Mouse (Mus musculus) midbrain, embryonic 13.5 days (tissue): ENCODE results near the gene Cxcl14. TPM values are rescaled to one million over a fixed set of nuclear protein-coding genes. Genes with fewer than 3 reads are reported as not detected.
A peak's percentile ranks its signal among the peaks of the same experiment; 100 is the strongest.

Source experiments
- ATAC-seq: fragments of 200-750 bp; cut with Nextera tagmentation; 2 replicates; pipeline ENCODE4 v1.8.0; 2017; ENCODE audit warnings: mild to moderate bottlenecking, moderate TSS enrichment, moderate library complexity
- H3K27ac ChIP-seq: fragments of 300-500 bp; sonication (generic); 2 replicates; pipeline ENCODE4 v1.5.1; 2015; ENCODE audit warnings: inconsistent platforms, mild to moderate bottlenecking, moderate library complexity
- H3K27me3 ChIP-seq: fragments of 300-500 bp; sonication (generic); 2 replicates; pipeline ENCODE4 v1.6.1; 2015; ENCODE audit warnings: mild to moderate bottlenecking, inconsistent platforms
- H3K36me3 ChIP-seq: fragments of 300-500 bp; sonication (generic); 2 replicates; pipeline ENCODE4 v1.6.1; 2015; ENCODE audit warnings: mild to moderate bottlenecking, inconsistent platforms
- H3K4me1 ChIP-seq: fragments of 300-500 bp; sonication (generic); replicated peaks from 2 replicates; pipeline ENCODE4 v1.6.1; 2015; ENCODE audit warnings: inconsistent platforms
- H3K4me2 ChIP-seq: fragments of 300-500 bp; sonication (generic); replicated peaks from 2 replicates; pipeline ENCODE4 v1.6.1; 2015; ENCODE audit warnings: moderate library complexity, mild to moderate bottlenecking, inconsistent platforms
- H3K4me3 ChIP-seq: fragments of 300-500 bp; sonication (generic); replicated peaks from 2 replicates; pipeline ENCODE4 v1.5.1; 2015; ENCODE audit warnings: mild to moderate bottlenecking, inconsistent platforms
- H3K9ac ChIP-seq: fragments of 300-500 bp; sonication (generic); replicated peaks from 2 replicates; pipeline ENCODE4 v1.6.1; 2015; ENCODE audit warnings: mild to moderate bottlenecking, inconsistent platforms
- H3K9me3 ChIP-seq: fragments of 300-500 bp; sonication (generic); 2 replicates; pipeline ENCODE4 v1.6.1; 2016; ENCODE audit warnings: mild to moderate bottlenecking, inconsistent platforms
- WGBS: fragments of 180-500 bp; shearing (Covaris S2); methylation state at CpG from one replicate; pipeline ENCODE4 v1.1.7; 2015; 5-methylcytosine and 5-hydroxymethylcytosine counted together
- polyA plus RNA-seq: library from polyadenylated mRNA; unstranded; fragments of >200 nt; fragmentation: Nextera tagmentation; extraction: Ambion mirVana; gene quantifications from 2 replicates; pipeline ENCODE4 v1.2.1, GENCODE M21; 2015

Cxcl14 gene
- polyA plus RNA-seq, 1 experiment from 2014 or later, result 7.4 TPM

- ATAC-seq, result no peak
- no peak overlapping the region for H3K27ac ChIP-seq
- no peaks in the 10 kb centered on the region for H3K9me3 ChIP-seq
- H3K4me2 ChIP-seq, result no peak overlapping the region
- no peak overlapping the region for H3K9ac ChIP-seq
- H3K36me3 ChIP-seq, result no peaks in the 10 kb centered on the region
- H3K27me3 ChIP-seq, result peaks cover 22% of the 10 kb centered on the region
- peaks cover 30% of the 10 kb centered on the region for H3K4me1 ChIP-seq
- no peak overlapping the region for H3K4me3 ChIP-seq
- WGBS, result 87% methylated on average over 6 of the region's 6 CpGs
Observed at GRCm38 (mm10) chr13:56329165-56329564, 32.8 kb upstream of the Cxcl14 start.

- H3K9me3 ChIP-seq, result no peaks in the 10 kb centered on the region
- no peak for ATAC-seq
- H3K9ac ChIP-seq, result no peak overlapping the region
- no peaks in the 10 kb centered on the region for H3K36me3 ChIP-seq
- 33% methylated on average over 6 of the region's 6 CpGs for WGBS
- H3K4me1 ChIP-seq, result peaks cover 30% of the 10 kb centered on the region
- no peak overlapping the region for H3K4me2 ChIP-seq
- H3K27ac ChIP-seq, result no peak overlapping the region
- H3K27me3 ChIP-seq, result peaks cover 20% of the 10 kb centered on the region
- no peak overlapping the region for H3K4me3 ChIP-seq
Observed at GRCm38 (mm10) chr13:56327779-56328178, 31.4 kb upstream of the Cxcl14 start.

GRCm38 (mm10) chr13:56321635-56322034, 25.3 kb upstream of the Cxcl14 start:
- WGBS, result 72% methylated on average over 7 of the region's 7 CpGs
- ATAC-seq, result no peak

GRCm38 (mm10) chr13:56316930-56317329, 20.6 kb upstream of the Cxcl14 start:
- WGBS, result 66% methylated on average over 4 of the region's 4 CpGs
- no peak overlapping the region for H3K4me3 ChIP-seq
- ATAC-seq, result no peak

More at GRCm38 (mm10) chr13:56321635-56322034, 25.3 kb upstream of the Cxcl14 start:
- no peak overlapping the region for H3K4me2 ChIP-seq
- H3K36me3 ChIP-seq, result no peaks in the 10 kb centered on the region
- H3K27ac ChIP-seq, result no peak overlapping the region
- no peak overlapping the region for H3K4me3 ChIP-seq
- peaks cover 18% of the 10 kb centered on the region for H3K27me3 ChIP-seq
- H3K4me1 ChIP-seq, result 0 out of 2 replicates have a peak, but pooled peaks cover under 1% of the 10 kb centered on the region
- no peak overlapping the region for H3K9ac ChIP-seq
- H3K9me3 ChIP-seq, result no peaks in the 10 kb centered on the region

GRCm38 (mm10) chr13:56315201-56315600, 18.9 kb upstream of the Cxcl14 start:
- Histone ChIP-seq H3K27ac (no peak overlapping the region), H3K36me3 (no peaks in the 10 kb centered on the region), H3K4me1 (peaks cover 24% of the 10 kb centered on the region), H3K4me2 (no peak overlapping the region), H3K9me3 (peaks cover 10% of the 10 kb centered on the region), H3K27me3 (peaks cover 18% of the 10 kb centered on the region), H3K4me3 (no peak overlapping the region), H3K9ac (no peak overlapping the region)
- WGBS, result 23% methylated on average over 3 of the region's 3 CpGs
- peak; percentile 89 for ATAC-seq

More at GRCm38 (mm10) chr13:56316930-56317329, 20.6 kb upstream of the Cxcl14 start:
- no peaks in the 10 kb centered on the region for H3K36me3 ChIP-seq
- no peaks in the 10 kb centered on the region for H3K9me3 ChIP-seq
- no peak overlapping the region for H3K4me2 ChIP-seq
- H3K9ac ChIP-seq, result no peak overlapping the region
- no peak overlapping the region for H3K27ac ChIP-seq
- peaks cover 22% of the 10 kb centered on the region for H3K27me3 ChIP-seq
- H3K4me1 ChIP-seq, result peaks cover 24% of the 10 kb centered on the region

- no peaks in the 10 kb centered on the region for H3K36me3 ChIP-seq
- H3K4me1 ChIP-seq, result 0 out of 2 replicates have a peak, but pooled peaks cover 5% of the 10 kb centered on the region
- no peak overlapping the region for H3K27ac ChIP-seq
- no peak overlapping the region for H3K4me2 ChIP-seq
- H3K9ac ChIP-seq, result no peak overlapping the region
- no peak for ATAC-seq
- no peak overlapping the region for H3K4me3 ChIP-seq
- H3K27me3 ChIP-seq, result peaks cover 28% of the 10 kb centered on the region
- WGBS, result 73% methylated on average over 12 of the region's 12 CpGs
- H3K9me3 ChIP-seq, result 0 out of 2 replicates have a peak, but pooled peaks cover 2% of the 10 kb centered on the region
Observed at GRCm38 (mm10) chr13:56305058-56305457, 8.7 kb upstream of the Cxcl14 start.

- H3K4me1 ChIP-seq, result 0 out of 2 replicates have a peak, but pooled peaks cover 5% of the 10 kb centered on the region
- no peak for ATAC-seq
- H3K36me3 ChIP-seq, result no peaks in the 10 kb centered on the region
- H3K27me3 ChIP-seq, result peaks cover 33% of the 10 kb centered on the region
- no peak overlapping the region for H3K9ac ChIP-seq
- no peak overlapping the region for H3K4me3 ChIP-seq
- H3K27ac ChIP-seq, result no peak overlapping the region
- H3K4me2 ChIP-seq, result no peak overlapping the region
- WGBS, result 71% methylated on average over 4 of the region's 4 CpGs
- H3K9me3 ChIP-seq, result no peaks in the 10 kb centered on the region
Observed at GRCm38 (mm10) chr13:56304453-56304852, 8.1 kb upstream of the Cxcl14 start.

GRCm38 (mm10) chr13:56299336-56299735, 3.0 kb upstream of the Cxcl14 start:
- H3K9ac ChIP-seq, result no peak overlapping the region
- ATAC-seq, result no peak
- 95% methylated on average over 11 of the region's 11 CpGs for WGBS

GRCm38 (mm10) chr13:56296659-56297020, 289 bp upstream of the Cxcl14 start:
- peak overlapping the region; percentile 66 for H3K9ac ChIP-seq
- no peak overlapping the region for H3K27ac ChIP-seq
- H3K36me3 ChIP-seq, result no peaks in the 10 kb centered on the region
- ATAC-seq, result no peak; the same call in none of the 2 replicates
- peak overlapping the region; percentile 80 for H3K4me2 ChIP-seq
- no peaks in the 10 kb centered on the region for H3K9me3 ChIP-seq
- H3K4me3 ChIP-seq, result peak overlapping the region; percentile 52
- peaks cover 23% of the 10 kb centered on the region for H3K4me1 ChIP-seq
- WGBS, result 6% methylated on average over 8 of the region's 8 CpGs
- peaks cover 81% of the 10 kb centered on the region for H3K27me3 ChIP-seq

More at GRCm38 (mm10) chr13:56299336-56299735, 3.0 kb upstream of the Cxcl14 start:
- Histone ChIP-seq H3K4me3 (no peak overlapping the region), H3K4me1 (peaks cover 23% of the 10 kb centered on the region), H3K36me3 (no peaks in the 10 kb centered on the region), H3K27ac (no peak overlapping the region), H3K27me3 (peaks cover 62% of the 10 kb centered on the region), H3K9me3 (no peaks in the 10 kb centered on the region), H3K4me2 (no peak overlapping the region)

- H3K4me1 ChIP-seq, result peaks cover 23% of the 10 kb centered on the region
- no peaks in the 10 kb centered on the region for H3K36me3 ChIP-seq
- H3K4me3 ChIP-seq, result peak overlapping the region; percentile 52
- H3K27me3 ChIP-seq, result peaks cover 89% of the 10 kb centered on the region
- H3K27ac ChIP-seq, result no peak overlapping the region
- under 1% methylated on average over 13 of the region's 13 CpGs for WGBS
- H3K9ac ChIP-seq, result peak overlapping the region; percentile 66
- no peak for ATAC-seq
- peak overlapping the region; percentile 80 for H3K4me2 ChIP-seq
- H3K9me3 ChIP-seq, result no peaks in the 10 kb centered on the region
Observed at GRCm38 (mm10) chr13:56295586-56295942, 787 bp downstream of the Cxcl14 start.

- Histone ChIP-seq H3K4me2 (peak overlapping the region; percentile 80), H3K27me3 (peaks cover 89% of the 10 kb centered on the region), H3K4me3 (peak overlapping the region; percentile 52), H3K27ac (no peak overlapping the region), H3K9ac (no peak overlapping the region; the same call in 1 of the 2 replicates), H3K36me3 (no peaks in the 10 kb centered on the region), H3K4me1 (peaks cover 23% of the 10 kb centered on the region), H3K9me3 (no peaks in the 10 kb centered on the region)
- no peak for ATAC-seq
- WGBS, result 4% methylated on average over 10 of the region's 10 CpGs
Observed at GRCm38 (mm10) chr13:56294908-56295307, 1.4 kb downstream of the Cxcl14 start.

GRCm38 (mm10) chr13:56289998-56290397, 6.4 kb downstream of the Cxcl14 start:
- H3K36me3 ChIP-seq, result no peaks in the 10 kb centered on the region
- H3K27ac ChIP-seq, result no peak overlapping the region
- no peak overlapping the region for H3K9ac ChIP-seq
- ATAC-seq, result no peak
- WGBS, result 80% methylated on average over 6 of the region's 6 CpGs
- no peak overlapping the region for H3K4me3 ChIP-seq
- H3K9me3 ChIP-seq, result no peaks in the 10 kb centered on the region
- peaks cover 60% of the 10 kb centered on the region for H3K27me3 ChIP-seq
- peaks cover 31% of the 10 kb centered on the region for H3K4me1 ChIP-seq
- no peak overlapping the region for H3K4me2 ChIP-seq

GRCm38 (mm10) chr13:56289261-56289660, 7.1 kb downstream of the Cxcl14 start:
- Histone ChIP-seq H3K9me3 (no peaks in the 10 kb centered on the region), H3K4me2 (no peak overlapping the region), H3K27ac (no peak overlapping the region), H3K4me1 (peaks cover 27% of the 10 kb centered on the region), H3K4me3 (no peak overlapping the region), H3K9ac (no peak overlapping the region), H3K27me3 (peaks cover 55% of the 10 kb centered on the region), H3K36me3 (no peaks in the 10 kb centered on the region)
- 0 out of 2 replicates have a peak, but pooled peaks have one; percentile 41 for ATAC-seq
- WGBS, result 50% methylated on average over 11 of the region's 11 CpGs
